Mouse (Mus musculus) liver, postnatal 0 days (tissue): ENCODE results near the gene Ltbr. TPM values are rescaled to one million over a fixed set of nuclear protein-coding genes. Genes with fewer than 3 reads are reported as not detected.

Experiments
- ATAC-seq: fragments of 200-750 bp; cut with Nextera tagmentation; 2 replicates; pipeline ENCODE4 v1.8.0; 2017; ENCODE audit warnings: mild to moderate bottlenecking, moderate library complexity
- DNase-seq: peaks from one replicate; pipeline ENCODE4 v3.0.0-alpha.2; 2016
- H3K27ac ChIP-seq: fragments of 300-500 bp; sonication (generic); 2 replicates; pipeline ENCODE4 v1.5.1; 2014; ENCODE audit warnings: antibody characterized with exemption, moderate library complexity, mild to moderate bottlenecking, low read depth
- H3K27me3 ChIP-seq: fragments of 300-500 bp; sonication (generic); 2 replicates; pipeline ENCODE4 v1.6.1; 2014; ENCODE audit warnings: low read length, control low read depth, mixed read lengths; ENCODE audit not compliant: insufficient read depth
- H3K36me3 ChIP-seq: fragments of 300-500 bp; sonication (generic); replicated peaks from 2 replicates; pipeline ENCODE4 v1.6.1; 2014; ENCODE audit warnings: mild to moderate bottlenecking, control low read depth, low read length, moderate library complexity, mixed read lengths; ENCODE audit not compliant: insufficient read depth
- H3K4me1 ChIP-seq: fragments of 300-500 bp; sonication (generic); 2 replicates; pipeline ENCODE4 v1.6.1; 2014; ENCODE audit warnings: antibody characterized with exemption, mild to moderate bottlenecking, control low read depth; ENCODE audit not compliant: insufficient read depth
- H3K4me2 ChIP-seq: fragments of 300-500 bp; sonication (generic); 2 replicates; pipeline ENCODE4 v1.6.1; 2014; ENCODE audit warnings: low read depth, mild to moderate bottlenecking, low read length, moderate library complexity, mixed read lengths
- H3K4me3 ChIP-seq: fragments of 300-500 bp; sonication (generic); 2 replicates; pipeline ENCODE4 v1.5.1; 2014; ENCODE audit warnings: low read depth, low read length
- H3K9ac ChIP-seq: fragments of 300-500 bp; sonication (generic); replicated peaks from 2 replicates; pipeline ENCODE4 v1.6.1; 2014; ENCODE audit warnings: mild to moderate bottlenecking, moderate library complexity
- H3K9me3 ChIP-seq: fragments of 300-500 bp; sonication (generic); 2 replicates; pipeline ENCODE4 v1.6.1; 2016; ENCODE audit warnings: mild to moderate bottlenecking, control low read depth, low read length, mixed read lengths
- CTCF ChIP-seq: sonication (generic); IDR thresholded peaks from 2 replicates; pipeline ENCODE4 v1.5.1; 2016; ENCODE audit warnings: antibody characterized with exemption, low read depth
- EP300 ChIP-seq: IDR thresholded peaks from 2 replicates; pipeline ENCODE4 v1.6.1; 2016; ENCODE audit warnings: antibody characterized with exemption, low read depth, mild to moderate bottlenecking
- WGBS: fragments of 180-500 bp; shearing (Covaris S2); extraction: QIAGEN DNeasy Blood & Tissue Kit; methylation state at CpG from one replicate; pipeline ENCODE4 v1.1.7; 2014; ENCODE audit not compliant: insufficient replicate concordance; 5-methylcytosine and 5-hydroxymethylcytosine counted together
- polyA plus RNA-seq: library from polyadenylated mRNA; unstranded; fragments of >200 nt; fragmentation: Nextera tagmentation; extraction: Ambion mirVana; gene quantifications from 2 replicates; pipeline ENCODE4 v1.2.1, GENCODE M21; 2015

Gene Ltbr
- polyA plus RNA-seq, 1 experiment from 2014 or later, result 31.8 TPM

DNA sequence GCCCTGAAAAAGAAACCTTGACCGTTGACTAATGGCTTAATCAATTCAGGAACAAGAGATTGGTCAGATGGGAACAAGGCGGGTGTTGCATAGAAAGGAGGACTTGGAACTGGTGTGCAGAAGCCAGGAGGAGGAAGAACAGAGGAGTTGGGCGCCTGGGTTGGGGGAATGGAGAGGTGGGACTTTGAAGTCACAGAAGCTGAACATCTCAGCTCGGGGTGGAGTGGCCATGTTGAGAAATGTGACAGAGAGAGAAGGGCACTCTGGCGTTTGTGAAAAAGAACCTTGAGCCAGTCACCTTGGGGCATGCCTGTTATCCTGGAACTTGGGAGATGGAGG is 38.3 kb upstream of the Ltbr start:
- Histone ChIP-seq H3K9me3 (no peaks in the 10 kb centered on the region), H3K4me2 (peak overlapping the region; percentile 88), H3K4me1 (peaks cover 52% of the 10 kb centered on the region), H3K27me3 (no peaks in the 10 kb centered on the region), H3K36me3 (peaks cover under 1% of the 10 kb centered on the region), H3K27ac (peak overlapping the region; percentile 97; the same call in 1 of the 2 replicates), H3K9ac (peak overlapping the region; percentile 30), H3K4me3 (peak overlapping the region; percentile 67)
- TF ChIP-seq CTCF, result no peak
- no peak for TF ChIP-seq EP300
- WGBS, result 40% methylated on average over 5 of the region's 5 CpGs
- DNase-seq (no peak), ATAC-seq (no peak)

DNA sequence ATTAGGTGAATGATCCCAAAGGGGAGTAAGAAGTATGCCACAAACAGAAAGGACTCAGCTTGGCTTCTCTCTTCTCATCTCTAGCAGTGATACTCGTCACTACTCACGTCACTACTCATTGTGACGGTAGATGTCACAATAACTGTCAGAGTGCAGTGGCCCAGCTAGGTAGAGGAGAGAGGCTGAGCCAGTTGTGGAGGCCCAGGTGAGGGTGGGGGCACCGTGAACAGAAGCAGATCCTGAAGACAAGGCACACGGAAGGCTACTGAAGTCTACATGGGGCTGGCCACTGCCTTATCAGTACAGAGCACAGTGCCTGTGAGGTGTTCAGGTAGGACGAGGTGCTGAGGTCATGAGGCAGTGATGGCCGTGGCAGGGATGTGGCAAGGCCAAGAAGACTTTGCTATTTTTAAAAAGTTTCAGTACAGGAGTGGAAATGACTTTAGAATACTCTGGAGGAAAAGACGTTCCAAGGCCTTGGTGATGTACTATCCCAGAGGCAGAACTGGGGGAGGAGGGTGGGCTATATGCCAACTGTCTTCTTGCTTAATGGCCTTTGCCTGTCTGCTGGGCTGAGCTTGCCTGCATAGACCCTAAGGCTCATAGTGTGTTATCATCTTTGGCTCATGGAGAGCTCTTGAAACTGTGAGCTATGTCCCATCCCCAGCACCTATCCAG is 37.8 kb upstream of the Ltbr start:
- TF ChIP-seq EP300 (no peak), CTCF (no peak)
- no peaks in the 10 kb centered on the region for H3K27me3 ChIP-seq
- peaks cover 53% of the 10 kb centered on the region for H3K4me1 ChIP-seq
- peak overlapping the region; percentile 92 for H3K9ac ChIP-seq
- no peaks in the 10 kb centered on the region; the same call in 1 of the 2 replicates for H3K36me3 ChIP-seq
- WGBS, result 31% methylated on average over 8 of the region's 8 CpGs
- H3K4me3 ChIP-seq, result peak overlapping the region; percentile 67
- DNase-seq, result peak; percentile 57
- no peaks in the 10 kb centered on the region for H3K9me3 ChIP-seq
- ATAC-seq, result peak; percentile 49
- peak overlapping the region; percentile 97 for H3K27ac ChIP-seq
- peak overlapping the region; percentile 88 for H3K4me2 ChIP-seq

DNA sequence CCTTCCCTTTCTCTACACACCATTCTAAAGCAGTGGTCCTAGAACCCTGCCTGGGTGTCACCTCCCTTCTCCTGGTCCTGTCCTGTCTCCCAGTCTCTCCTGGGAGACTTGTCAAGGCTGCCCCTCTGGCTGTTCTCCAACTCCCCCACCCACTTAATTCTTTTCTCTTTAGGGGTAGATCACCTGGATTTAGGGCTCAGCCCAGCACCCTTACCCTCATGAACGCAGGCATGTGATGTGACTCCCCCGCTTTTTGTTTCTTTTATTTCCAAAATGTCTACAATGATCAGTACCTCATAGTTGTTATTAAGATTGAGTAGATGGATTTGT is 37.3 kb upstream of the Ltbr start:
- no peak for ATAC-seq
- no peak for TF ChIP-seq EP300
- TF ChIP-seq CTCF, result no peak
- no peak for DNase-seq
- no peaks in the 10 kb centered on the region for H3K9me3 ChIP-seq
- H3K27ac ChIP-seq, result peak overlapping the region; percentile 97
- no peaks in the 10 kb centered on the region; the same call in 1 of the 2 replicates for H3K36me3 ChIP-seq
- 60% methylated on average over 2 of the region's 2 CpGs for WGBS
- H3K4me1 ChIP-seq, result peaks cover 59% of the 10 kb centered on the region
- peak overlapping the region; percentile 88 for H3K4me2 ChIP-seq
- peak overlapping the region; percentile 92 for H3K9ac ChIP-seq
- no peaks in the 10 kb centered on the region for H3K27me3 ChIP-seq
- H3K4me3 ChIP-seq, result peak overlapping the region; percentile 67

DNA sequence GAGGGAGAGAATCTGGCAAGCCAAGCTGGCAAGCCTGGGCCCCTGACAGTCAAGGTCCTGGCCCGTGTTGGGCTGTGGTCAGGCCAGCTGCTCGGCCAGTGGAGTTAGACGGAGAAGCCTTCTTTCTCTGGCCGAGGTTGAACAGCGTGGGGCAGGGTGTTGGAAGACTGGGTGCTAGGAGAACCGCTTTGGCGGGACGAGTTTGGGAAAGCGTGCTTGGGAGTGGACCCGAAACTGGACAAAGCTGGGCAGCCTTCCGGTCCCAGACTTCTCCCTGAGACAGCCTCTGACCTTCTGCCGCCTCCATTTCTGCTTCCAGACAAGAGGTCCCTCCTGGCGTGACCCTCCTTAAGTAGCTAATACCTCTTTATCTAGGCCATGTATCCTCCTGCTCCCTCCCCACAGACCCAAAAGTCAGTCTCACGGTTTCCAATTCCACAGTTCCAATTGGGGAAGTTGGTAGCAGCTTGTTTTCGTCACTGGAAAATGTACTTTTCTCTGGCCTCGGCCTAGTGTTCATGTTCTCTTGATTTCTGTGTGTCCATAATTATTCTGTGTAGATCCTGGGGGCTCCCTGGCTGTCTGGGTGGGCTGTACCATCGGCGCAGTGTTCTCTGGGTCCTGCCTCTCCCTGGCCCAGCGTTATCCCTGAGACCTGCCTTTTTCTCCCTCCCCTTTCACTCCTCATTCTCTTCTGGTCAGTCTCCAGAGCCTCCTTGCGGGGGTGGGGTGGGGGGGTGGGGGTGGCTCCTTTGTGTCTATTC is 36.7 kb upstream of the Ltbr start:
- peak overlapping the region; percentile 88 for H3K4me2 ChIP-seq
- no peaks in the 10 kb centered on the region for H3K9me3 ChIP-seq
- WGBS, result 4% methylated on average over 20 of the region's 20 CpGs
- H3K36me3 ChIP-seq, result no peaks in the 10 kb centered on the region; the same call in 1 of the 2 replicates
- peak overlapping the region; percentile 67 for H3K4me3 ChIP-seq
- peaks cover 59% of the 10 kb centered on the region for H3K4me1 ChIP-seq
- peak overlapping the region; percentile 97 for H3K27ac ChIP-seq
- TF ChIP-seq CTCF, result no peak
- no peak for TF ChIP-seq EP300
- peak; percentile 36 for DNase-seq
- H3K27me3 ChIP-seq, result no peaks in the 10 kb centered on the region
- no peak for ATAC-seq
- peak overlapping the region; percentile 92 for H3K9ac ChIP-seq

DNA sequence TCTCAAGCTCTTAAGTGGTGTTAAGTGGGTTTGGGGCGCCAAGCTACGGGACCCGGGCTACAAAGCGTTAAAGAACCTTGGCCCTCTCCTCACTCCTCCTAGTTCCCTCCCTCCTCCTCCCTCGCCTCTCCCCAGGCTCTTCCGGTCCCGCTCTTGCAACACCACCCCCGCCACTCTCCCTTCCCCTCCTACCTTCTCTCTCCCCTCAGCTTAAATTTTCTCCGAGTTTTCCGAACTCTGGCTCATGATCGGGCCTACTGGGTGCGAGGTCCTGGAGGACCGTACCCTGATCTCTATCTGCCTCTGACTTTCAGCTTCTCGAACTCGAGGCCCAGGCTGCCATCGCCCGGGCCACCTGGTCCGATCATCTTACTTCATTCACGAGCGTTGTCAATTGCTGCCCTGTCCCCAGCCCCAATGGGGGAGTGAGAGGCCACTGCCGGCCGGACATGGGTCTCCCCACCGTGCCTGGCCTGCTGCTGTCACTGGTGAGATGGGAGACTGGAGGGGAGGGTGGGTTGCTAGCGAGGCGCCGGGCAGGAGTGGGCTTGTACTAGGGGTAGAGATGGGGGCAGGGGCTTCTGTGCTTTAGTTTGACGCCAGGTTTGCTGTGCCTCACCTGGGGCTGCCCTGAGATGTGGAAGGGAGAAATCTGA is 36.0 kb upstream of the Ltbr start:
- no peaks in the 10 kb centered on the region for H3K9me3 ChIP-seq
- DNase-seq, result peak; percentile 77
- H3K27ac ChIP-seq, result peak overlapping the region; percentile 97
- peak; percentile 28; the same call in 1 of the 2 replicates for TF ChIP-seq EP300
- TF ChIP-seq CTCF, result no peak
- peak; percentile 76 for ATAC-seq
- WGBS, result under 1% methylated on average over 26 of the region's 27 CpGs
- peaks cover 56% of the 10 kb centered on the region for H3K4me1 ChIP-seq
- H3K9ac ChIP-seq, result peak overlapping the region; percentile 92
- peak overlapping the region; percentile 67 for H3K4me3 ChIP-seq
- H3K4me2 ChIP-seq, result peak overlapping the region; percentile 88
- H3K36me3 ChIP-seq, result no peaks in the 10 kb centered on the region; the same call in 1 of the 2 replicates
- H3K27me3 ChIP-seq, result no peaks in the 10 kb centered on the region
